Mouse (Mus musculus) right cerebral cortex, postnatal 14 days (tissue): Measurements from ENCODE around the gene Ada.

Experiments used
- DNase-seq: peaks from one replicate; pipeline ENCODE4 v3.0.0; 2022

The Ada gene

DNA sequence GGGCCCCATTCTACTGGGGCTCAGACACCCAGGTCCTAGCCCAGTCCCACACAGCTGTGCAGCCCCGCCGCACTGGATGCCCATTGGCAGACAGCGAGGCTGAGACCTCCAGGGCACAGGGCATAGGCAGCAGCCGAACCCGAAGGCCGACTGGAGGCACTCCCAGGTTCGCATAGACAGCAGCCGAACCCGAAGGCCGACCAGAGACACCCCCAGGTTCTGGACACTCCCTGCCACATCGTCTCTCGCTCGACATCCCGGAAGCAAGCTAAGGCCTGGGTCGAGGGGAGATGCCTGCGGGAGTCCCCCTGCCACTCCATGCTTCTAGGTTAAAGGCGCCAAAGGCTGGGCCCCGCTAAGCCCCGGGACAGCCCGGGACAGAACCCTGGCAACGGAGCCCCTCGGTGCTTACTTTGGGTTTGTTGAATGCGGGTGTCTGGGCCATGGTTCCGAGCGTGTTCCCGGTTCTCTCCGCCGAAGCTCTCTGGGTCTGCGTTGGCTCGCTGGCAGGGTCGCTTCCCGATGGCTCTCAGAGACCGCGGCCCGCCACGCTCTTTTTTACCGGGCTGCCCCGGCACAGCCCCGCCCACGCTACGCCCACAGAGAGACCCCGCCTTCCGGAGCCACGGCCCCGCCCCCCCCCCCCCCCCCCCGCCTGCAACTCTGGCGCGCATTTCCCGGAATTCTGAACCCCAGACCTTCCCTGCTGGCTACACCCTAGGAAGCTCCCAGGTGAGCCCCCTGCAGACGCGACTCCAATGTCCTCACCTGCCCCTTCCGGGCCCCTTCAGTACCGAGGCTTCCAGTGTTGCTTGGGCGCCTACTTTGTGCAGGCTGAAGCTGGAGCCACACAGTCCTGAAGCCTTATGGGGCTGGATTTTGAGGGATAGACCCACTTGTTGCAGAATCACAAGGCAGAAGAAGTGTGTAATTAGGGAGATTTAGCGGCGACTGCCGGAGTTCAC, at the start of gene Ada:
Gene Ada, minus strand, starts transcription at position 593 of the 965 bp plus-strand sequence.
- DNase-seq: peak; percentile 51

DNA sequence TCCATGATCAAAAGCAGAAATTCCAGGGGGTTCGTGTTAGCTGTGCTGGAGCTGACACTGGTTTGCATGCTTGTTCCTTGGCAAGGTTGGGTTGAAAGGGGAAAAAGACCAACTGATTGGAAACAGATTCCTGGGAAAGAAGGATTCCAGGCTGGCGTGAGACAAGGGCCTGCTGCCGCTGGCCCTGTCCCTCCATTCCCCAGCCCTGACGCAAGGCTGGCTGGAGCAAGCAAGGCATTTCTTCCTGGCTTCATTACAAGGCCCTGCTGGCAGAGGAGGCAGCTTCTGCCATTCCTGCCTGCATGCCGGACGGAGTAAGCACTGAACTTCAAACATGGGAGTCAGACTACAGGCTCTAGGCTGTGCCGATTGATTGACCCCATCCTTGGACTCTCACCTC, 48.4 kb upstream of the Ada start:
- no peak for DNase-seq

DNA sequence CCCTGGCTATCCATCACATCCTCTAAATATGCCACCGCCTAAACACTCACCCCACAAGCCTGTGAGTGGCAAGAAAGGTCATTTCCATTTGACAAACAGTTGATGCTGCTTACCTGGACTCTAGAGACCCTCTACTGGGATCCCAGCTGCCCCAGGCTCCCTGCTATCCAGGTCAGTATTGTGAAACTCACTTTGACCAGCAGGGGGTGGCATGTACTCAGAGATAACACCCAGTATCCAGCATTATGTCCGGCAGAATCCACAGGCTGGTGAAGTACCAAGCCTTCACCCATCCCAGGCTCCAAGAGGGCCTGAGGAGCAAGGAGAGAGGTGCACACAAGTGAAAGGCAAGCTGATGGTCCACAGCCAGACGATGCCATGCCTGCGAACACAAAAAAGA, 38.4 kb upstream of the Ada start:
- peak; percentile 71 for DNase-seq

DNA sequence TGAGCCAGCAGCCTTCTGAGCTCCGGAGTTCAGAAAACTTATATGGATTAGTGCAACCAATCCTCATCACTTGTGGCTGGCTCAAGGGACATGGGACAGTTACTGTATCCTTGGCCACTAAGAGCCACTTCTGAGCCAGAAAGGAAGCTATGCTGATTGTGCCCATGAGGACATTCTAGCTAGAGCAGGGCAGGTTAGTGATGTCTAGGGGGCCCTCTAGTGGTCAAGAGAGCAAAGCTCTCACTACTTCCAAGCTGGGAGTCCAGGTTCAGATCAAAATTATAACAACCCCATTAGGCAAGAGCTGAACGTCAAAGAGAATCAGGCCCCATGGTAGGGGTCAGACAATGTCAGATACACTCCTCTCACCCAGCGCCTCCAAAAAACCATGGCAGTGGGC, 37.7 kb upstream of the Ada start:
- no peak for DNase-seq

DNA sequence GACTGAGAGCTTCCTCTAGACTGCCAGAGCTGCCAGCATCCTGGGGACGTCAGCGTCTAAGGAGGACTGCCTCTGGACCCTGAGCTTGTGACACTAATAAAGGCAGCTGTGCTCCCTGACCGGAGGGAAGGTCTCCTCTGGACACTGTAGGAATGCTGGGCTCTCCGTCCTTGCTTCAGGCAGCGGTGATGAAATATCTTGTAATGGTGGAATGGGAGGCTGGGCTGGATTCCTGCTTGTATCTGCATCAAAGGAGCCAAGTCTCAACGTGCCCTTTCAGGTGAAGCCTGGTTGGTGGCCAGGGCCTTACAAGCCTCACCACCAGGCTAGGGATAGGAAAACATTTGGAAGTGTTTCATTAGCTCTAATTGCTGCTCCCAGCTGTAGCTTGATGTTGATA, 37.0 kb upstream of the Ada start:
- DNase-seq: no peak

DNA sequence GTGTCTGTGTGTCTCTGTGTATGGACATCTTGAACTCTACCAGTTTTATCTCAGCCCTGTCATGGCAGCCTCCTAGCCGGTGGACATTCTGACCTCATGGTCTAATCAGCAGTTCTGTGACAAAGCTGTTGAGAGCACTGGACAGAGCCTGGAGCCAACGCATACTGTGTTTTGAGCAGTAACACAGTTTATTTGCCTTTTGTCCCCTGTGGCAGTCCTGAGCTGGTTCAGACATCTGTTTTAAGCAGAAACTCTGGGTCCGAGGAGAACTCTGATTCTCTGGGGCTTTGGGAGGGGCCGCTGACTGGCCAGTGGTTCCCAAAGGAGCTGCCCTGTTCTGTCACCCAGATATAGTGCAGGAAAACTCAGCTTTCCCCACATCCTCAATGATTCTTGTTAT, 33.9 kb upstream of the Ada start:
- DNase-seq: no peak

DNA sequence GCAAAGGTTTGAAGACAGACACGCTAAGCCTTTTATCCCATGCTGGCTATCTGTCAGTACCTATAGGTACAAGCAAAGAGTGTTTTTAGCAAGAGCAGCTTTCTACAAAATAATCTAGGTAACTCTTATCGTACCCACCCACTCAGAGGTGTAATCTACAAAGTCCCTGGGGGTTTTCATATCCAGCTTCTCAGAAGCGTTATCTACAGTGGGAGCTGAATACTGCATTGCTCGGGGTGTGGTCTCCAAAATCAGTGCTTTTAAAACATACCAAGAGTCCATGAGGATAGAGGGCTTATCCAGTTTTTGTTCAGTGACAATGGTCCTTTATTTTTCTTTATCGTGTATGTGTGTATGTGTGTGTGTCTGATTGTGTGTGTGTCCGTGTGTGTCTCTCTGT, 33.3 kb upstream of the Ada start:
- no peak for DNase-seq

DNA sequence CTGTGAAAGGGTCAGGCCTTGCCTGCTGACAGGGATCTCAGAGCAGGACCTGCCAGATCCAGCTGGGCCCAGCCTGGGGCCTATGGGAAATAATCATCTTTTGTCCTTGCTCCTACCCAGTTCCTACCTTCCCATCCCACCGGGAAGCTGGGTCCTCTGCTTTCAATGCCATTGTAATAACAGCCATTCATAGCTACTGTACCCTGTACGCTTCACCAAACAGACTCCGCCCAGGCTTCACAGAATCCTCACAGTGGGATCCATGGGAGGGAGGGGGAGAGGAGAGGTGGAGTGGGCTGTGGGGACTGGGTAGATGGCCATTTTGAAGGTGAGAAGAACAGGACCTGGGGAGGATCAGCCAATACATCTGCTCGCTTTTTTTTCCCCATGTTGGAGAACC, 28.9 kb upstream of the Ada start:
- DNase-seq: no peak

DNA sequence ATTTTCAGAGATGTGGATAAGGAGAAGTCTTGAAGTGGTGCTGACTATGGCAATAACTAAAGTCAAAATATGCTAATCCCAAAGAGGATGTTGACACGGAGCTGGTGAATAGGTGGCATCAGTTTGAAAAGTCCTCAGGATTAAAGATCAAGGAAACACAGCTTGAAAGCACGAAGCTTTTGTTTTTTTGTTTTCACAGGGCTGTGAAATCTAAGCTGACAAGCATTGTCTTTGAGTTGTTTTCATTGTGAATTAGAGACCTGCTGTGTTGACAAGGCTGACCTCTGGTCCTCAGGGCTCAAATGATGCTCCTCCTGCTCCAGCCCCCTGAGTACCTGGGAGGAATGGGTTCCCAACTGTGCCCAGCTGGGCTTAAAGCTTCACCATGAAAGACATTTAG, 27.0 kb upstream of the Ada start:
- DNase-seq: no peak

DNA sequence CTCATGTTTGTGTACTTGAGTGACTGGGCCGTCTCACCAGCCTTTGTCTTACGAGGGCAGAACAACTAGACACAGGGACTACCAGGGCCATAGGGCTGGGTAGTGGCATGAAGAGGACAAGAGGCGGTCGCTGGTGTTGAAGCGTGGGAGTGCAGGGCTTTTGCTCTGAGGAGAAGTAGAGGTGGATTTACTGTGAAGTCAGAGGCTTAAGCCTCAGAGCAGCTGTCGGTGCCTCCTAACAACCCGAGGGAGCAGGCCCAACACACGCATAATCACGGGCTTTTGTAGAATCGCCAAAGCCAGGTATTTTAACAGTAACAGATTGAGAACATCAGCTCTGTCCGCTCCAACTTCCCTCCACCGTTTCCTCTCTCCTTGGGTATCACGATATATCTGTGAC, 26.6 kb upstream of the Ada start:
- DNase-seq: no peak

DNA sequence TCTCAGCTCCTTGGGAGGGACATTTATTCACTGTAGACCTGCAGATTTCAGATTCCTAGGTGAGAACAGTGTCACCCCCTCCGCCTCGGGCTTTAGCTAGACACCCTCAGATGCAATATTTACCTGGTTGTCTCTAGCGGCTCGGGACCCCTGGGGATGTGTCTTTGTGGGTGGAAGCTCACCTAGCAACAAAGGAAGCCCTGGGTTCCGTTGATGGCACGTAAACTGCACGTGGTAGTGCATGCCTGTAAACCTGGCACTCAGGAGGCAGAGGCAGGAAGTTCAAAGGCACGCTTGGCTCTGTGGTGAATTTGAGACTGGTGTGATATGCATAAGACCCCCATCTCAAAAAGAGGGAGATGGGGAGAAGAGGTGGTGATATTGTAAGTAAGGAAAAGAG, 20.7 kb upstream of the Ada start:
- no peak for DNase-seq

DNA sequence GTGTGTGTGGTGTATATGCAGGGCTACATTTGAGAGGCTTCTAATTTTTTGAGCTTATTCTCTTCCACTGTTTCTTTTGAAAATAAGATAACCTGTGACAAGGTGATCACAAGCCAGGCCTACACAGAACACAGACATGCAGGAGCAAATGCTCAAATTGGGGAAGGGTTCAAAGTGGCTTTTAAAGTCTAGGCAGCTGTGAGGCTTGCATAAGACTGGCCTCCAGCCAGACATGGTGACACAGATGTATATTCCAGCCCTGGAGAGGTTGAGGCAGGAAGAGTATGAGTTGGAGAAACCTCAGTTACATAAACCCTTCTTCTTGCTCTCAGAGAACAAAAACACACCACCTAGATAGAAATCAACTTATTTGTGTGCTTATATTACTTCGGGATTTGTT, 16.9 kb upstream of the Ada start:
- no peak for DNase-seq

DNA sequence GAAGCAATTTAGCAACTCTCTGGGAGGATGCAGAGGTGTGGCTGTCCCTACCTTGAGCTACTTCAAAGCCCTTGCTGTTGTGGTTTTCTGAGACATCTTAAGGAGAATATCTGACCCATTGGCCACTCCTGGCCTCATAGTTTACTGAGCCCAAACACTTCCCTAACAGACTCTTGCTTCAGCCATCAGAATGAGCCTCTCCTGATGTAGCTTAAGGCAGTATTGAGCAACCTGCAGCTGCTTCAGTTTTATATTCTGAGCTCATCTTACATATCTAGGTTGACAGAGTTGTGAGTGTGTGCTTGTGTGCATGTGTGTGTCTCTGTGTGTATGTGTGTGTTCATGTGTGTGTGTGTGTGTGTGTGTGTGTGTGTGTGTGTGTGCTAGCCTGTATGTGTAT, 16.2 kb upstream of the Ada start:
- no peak for DNase-seq

DNA sequence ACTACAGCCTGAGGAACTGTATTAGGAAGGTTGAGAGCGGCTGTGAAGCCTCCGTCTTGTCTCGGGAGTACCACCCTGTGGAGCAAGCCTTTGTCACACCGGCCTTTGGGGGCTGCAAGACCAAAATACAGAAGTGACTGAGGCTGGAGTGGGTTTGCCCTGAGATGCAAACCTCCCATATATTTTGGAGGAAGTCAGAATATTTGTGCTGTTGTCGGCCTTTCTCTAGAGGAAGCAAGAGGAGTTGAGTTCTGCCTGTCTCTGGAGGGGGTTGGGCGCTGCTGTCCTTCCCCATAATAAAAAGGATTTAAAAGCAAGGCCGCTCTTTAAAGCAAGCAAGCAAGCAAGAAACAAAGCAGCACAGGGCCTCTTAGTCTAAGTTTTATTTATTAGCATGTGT, 11.4 kb upstream of the Ada start:
- no peak for DNase-seq

DNA sequence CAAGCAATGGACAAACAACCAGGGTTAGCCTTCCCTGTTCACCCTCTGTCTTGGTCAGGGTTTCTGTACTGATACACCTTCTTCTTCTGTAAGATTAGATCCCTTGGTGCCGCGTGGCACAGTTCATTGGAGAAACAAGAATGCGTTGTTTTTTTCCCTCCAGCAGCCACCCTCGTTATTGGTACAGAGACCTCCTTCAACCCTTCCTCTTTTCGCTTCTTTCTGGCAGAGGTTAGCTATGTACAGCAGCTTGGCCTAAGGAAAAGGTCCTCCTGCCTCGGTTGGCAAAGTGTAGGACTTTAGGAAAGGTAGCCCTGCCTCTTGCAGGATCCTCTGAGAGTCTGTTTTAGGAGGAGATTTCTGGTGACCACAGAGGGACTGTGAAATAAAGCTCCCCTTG, 10.6 kb upstream of the Ada start:
- no peak for DNase-seq

DNA sequence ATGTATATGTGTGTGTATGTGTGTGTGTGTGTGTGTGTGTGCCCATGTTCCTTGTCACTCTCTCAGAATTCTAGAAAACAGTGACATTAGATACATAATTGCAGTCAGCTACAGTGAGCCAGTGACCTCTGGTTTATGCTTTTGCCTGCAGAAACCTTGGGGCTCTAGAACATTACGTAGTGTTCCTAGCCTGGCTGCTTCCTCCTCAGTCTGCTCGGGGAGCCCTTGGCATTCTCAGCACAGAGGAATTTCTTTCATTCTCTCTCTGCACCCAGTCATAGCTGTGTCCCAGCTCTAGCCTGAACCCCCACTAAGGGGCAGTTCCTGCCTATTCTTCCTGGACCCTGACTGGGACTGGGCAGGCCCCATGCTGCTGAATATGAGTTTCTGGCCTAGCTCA, 8.1 kb upstream of the Ada start:
- DNase-seq: no peak

DNA sequence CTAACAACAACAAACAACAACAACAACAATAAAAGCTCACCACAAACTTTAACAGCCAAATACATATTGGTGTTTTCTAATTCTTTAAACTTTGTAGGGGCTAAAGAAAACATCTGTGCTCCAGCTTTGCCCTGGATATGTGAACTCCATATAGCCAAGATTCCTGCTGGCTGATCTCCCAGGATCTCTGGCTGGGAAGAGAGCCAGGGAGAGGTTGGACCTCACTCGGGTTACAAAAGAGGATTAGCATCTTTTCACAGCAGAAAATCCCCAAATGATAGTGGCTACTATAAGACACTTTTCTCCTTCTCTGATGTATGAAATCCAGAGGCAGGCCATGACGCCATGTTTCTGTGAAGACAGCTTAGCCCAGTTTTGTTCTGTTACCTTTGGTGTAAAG, 6.7 kb upstream of the Ada start:
- DNase-seq: no peak

DNA sequence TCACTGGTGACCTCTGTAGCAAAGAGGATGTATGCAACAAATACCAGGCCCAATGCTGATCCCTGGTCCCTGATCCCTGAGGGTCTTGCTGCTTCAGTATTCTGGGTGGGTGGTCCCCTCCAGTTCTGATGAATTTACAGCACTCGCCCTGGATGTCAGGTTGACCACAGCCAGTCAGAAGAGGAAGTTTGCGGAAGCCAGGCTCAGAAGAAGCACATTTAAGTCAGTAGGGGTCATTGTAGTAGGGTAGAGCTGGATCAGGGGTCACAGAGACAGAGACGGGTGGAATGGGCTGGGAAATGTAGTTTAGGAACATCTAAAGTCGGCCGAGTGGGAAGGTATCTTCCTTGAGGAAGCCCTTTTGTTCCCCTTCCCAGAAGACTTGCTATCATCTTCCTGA, 4.2 kb upstream of the Ada start:
- no peak for DNase-seq

DNA sequence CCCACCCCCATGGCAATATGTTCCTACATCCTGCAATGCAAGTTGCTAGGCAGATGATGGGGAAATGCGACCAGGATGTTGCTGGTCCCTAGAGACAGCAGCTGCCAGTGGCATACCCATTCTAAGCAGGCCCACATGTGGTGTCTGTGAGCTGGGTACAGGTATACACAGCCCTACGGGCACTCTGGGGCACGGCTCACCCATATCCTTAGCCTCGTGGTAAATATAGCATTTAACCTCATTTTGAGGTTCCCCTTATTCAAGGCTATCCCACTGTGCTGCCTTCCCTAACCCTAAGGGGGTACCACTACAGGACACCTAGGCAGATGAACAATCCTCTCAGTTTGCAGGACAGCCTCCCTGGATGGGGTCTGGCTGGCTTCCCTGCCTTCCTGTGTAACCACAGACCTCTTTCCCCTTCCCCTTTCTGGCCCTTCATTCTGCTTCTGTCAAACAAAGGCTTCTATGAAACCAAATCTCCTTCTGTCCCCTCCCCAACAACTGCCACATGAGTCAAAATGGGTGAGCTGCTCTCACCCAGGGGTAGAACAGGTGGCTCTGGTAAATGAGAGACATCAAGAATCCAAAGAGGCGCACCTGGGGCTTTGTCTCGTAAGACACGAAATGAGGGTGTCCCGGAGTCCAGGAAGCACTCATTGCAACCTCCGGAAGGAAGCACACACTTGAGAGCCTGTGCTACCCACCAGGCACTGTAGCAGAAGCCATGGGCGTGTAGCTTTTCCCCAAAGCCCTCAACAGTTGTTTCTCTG, 5.1 kb downstream of the Ada start:
- peak; percentile 2 for DNase-seq

DNA sequence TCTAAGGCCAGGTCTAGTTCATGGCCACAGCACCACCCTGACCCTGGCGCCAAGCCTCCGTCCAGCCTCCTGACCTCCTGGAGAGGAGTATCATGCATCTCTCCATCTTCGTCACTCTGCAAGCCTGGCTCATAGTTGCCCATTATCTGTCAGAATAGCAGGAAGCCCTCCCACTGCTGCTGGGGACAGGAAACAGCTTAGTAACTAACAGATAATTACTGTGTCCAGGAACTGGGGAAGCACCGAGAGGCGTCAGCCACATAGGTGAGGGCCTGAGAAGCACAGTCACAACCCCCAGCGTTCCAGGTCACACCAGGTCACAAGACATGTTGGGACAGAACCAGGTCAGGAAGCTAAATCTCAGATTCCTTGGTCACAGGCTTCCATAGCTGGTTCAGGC, 6.7 kb downstream of the Ada start:
- DNase-seq: peak; percentile 2

DNA sequence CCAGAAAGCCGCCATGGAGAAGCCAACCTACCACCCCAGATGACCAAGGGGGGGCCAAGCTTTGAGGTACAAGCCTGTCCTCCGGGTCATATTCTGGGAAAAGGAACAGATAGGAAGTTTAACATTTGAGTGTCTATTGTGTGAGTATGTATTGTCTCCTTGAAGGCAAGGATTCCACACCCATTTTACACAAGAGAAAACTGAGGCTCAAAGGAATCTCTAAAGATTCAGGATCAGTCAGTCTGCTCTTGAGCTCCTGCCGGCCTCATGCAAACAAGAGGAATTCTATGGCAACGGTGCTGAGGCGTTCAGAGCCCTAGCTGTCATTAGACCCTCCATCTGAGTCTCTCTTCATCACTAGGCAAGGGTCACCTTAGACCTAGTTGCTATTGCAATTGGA, 7.4 kb downstream of the Ada start:
- DNase-seq: no peak

DNA sequence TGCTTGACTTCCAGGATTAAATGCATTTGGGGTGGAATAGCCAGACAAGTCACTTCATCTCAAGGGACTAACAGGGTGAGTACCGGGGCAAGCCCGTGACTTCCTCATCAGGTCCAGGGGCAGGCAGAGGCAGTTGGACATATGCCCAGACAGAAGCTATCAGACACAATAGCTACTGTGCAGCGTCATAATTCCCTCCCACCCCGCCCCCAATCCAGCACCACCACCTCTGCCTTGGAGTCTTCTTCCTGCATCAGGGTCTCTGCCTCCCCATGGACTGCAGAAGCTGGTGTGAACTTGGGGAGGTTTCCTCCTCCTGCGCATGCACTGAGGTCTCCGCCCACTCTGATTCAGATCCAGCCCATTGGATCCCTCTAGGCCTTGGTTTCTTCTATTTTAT, 14.1 kb downstream of the Ada start:
- no peak for DNase-seq

DNA sequence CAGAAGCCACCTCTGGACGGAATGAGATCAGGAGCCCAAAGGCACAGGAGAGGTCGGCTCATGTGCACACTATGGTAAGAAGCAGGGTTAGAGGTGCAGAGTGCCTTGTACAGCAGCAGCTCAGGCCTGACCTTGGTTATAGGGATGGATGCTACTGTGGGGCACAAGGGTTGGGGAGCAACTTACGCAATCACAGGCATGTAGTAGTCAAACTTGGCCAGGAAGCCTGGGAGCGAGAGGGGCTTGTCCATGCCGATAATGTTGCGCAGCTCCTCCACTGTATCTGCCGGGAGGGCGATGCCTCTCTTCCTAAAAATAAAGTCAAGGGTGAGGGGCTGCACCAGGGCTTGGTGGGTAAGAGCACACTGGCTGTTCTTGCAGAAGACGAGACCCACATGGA, 14.9 kb downstream of the Ada start:
- DNase-seq: no peak

DNA sequence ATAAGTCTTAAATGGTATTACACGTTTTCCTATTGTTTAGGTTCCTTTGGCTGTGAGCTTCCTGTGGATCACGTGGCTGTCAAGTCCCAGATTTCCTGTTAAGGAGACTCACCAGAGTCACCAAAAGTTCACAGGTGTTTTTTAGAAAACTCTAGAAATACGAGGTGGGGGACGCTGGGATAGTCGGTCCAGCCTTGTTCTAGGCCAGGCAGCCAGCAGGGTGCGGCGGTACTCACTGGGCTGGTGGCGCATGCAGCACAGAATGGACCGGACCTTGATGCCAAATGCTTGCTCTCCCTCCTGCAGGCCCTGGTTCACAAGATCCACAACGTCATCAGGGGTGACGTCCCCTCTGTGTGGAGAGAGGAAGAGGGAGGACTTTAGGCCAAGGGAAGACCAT, 18.0 kb downstream of the Ada start:
- DNase-seq: no peak
